ENCODE assay signal across 21 mouse cellular contexts in genomic region chr6:124406326-124406725, GRCm38 (mm10). TPM values are rescaled to one million over a fixed set of nuclear protein-coding genes. Genes with fewer than 3 reads are reported as not detected.
DNase-seq lines count a peak whose midpoint lies in the region; ATAC-seq and TF ChIP-seq lines count a peak whose summit lies in the region.
"Had no signal": no experiment of that assay in that cellular context is flagged by ENCODE, and none has a peak within 500 bp of the region (broad histone marks: within the 10 kb centered on the region; RNA-seq: fewer than 3 reads in every experiment).

No protein-coding gene starts in this region.

- peaks cover 58% of the 10 kb centered on the region for H3K36me3 ChIP-seq in kidney, embryonic 14.5 days (ENCODE audit: control insufficient read depth, insufficient read depth, low read length)
- H3K36me3 ChIP-seq in liver, adult 2 months (ENCODE audit: control insufficient read depth, insufficient read depth, low read length): peaks cover 49% of the 10 kb centered on the region
- peaks cover 19% of the 10 kb centered on the region for H3K36me3 ChIP-seq in liver, embryonic 11.5 days (ENCODE audit: control insufficient read depth, insufficient read depth, low read length)
- H3K36me3 ChIP-seq in intestine, embryonic 15.5 days: peaks cover 23% of the 10 kb centered on the region
- peaks cover 63% of the 10 kb centered on the region for H3K36me3 ChIP-seq in intestine, postnatal 0 days (ENCODE audit: control insufficient read depth, insufficient read depth)

- H3K4me1 ChIP-seq in kidney, embryonic 14.5 days (ENCODE audit: control insufficient read depth, insufficient read depth, low read length): no peaks in the 10 kb centered on the region
- peaks cover 7% of the 10 kb centered on the region; the same call in 1 of the 2 replicates for H3K4me1 ChIP-seq in liver, adult 2 months (ENCODE audit: control insufficient read depth, insufficient read depth, low read length)
- no peaks in the 10 kb centered on the region for H3K4me1 ChIP-seq in liver, embryonic 11.5 days (replicated peaks; ENCODE audit: control insufficient read depth, insufficient read depth, low read length)
- no peaks in the 10 kb centered on the region for H3K4me1 ChIP-seq in intestine, embryonic 15.5 days (replicated peaks)
- H3K4me1 ChIP-seq in intestine, postnatal 0 days (replicated peaks; ENCODE audit: control insufficient read depth, insufficient read depth, low read length): no peaks in the 10 kb centered on the region
- H3K4me1 ChIP-seq: forebrain, embryonic 12.5 days had no signal

- TF ChIP-seq CTCF in liver, adult 2 months (IDR thresholded peaks at IDR 0.05; ENCODE audit: low read depth, low read length): no peak
- no peak for TF ChIP-seq CTCF in intestine, postnatal 0 days (IDR thresholded peaks at IDR 0.05; ENCODE audit: low read depth)

- H3K4me2 ChIP-seq in kidney, embryonic 14.5 days (replicated peaks; ENCODE audit: low read depth, low read length): no peak overlapping the region
- no peak overlapping the region for H3K4me2 ChIP-seq in liver, embryonic 11.5 days
- no peak overlapping the region for H3K4me2 ChIP-seq in intestine, embryonic 15.5 days (replicated peaks)
- H3K4me2 ChIP-seq in intestine, postnatal 0 days (replicated peaks; ENCODE audit: low read depth): no peak overlapping the region
- H3K4me2 ChIP-seq: embryonic facial prominence, embryonic 13.5 days; forebrain, embryonic 12.5 days; heart, embryonic 13.5 days had no signal

- intact Hi-C loops in gastrocnemius, postnatal 36 days (cut with DNase I): no loop called here

- no peak for ATAC-seq in kidney, embryonic 14.5 days (ENCODE audit: low FRiP score, low TSS enrichment)
- ATAC-seq in liver, embryonic 11.5 days (replicated peaks; ENCODE audit: low FRiP score): no peak
- ATAC-seq in intestine, embryonic 15.5 days: peak; percentile 48; the same call in 1 of the 2 replicates
- peak; percentile 42; the same call in 1 of the 2 replicates for ATAC-seq in intestine, postnatal 0 days
- ATAC-seq: activated CD4-positive, CD25-positive, alpha-beta regulatory T cell, adult 4 months; forebrain, embryonic 16.5 days; Patski had no signal

- 97% methylated on average over 10 of the region's 10 CpGs for WGBS in kidney, embryonic 14.5 days
- 26% methylated on average over 10 of the region's 10 CpGs for WGBS in liver, adult 2 months
- 92% methylated on average over 10 of the region's 10 CpGs for WGBS in liver, embryonic 11.5 days
- 90% methylated on average over 10 of the region's 10 CpGs for WGBS in intestine, embryonic 15.5 days
- 74% methylated on average over 10 of the region's 10 CpGs for WGBS in intestine, postnatal 0 days

- H3K79me2 ChIP-seq in liver, adult 2 months (ENCODE audit: control insufficient read depth, insufficient read depth, low read length): no peaks in the 10 kb centered on the region

- no peak for TF ChIP-seq POLR2A in liver, adult 2 months (IDR thresholded peaks at IDR 0.05; ENCODE audit: extremely low read depth, insufficient read depth, low read length)

- DNase-seq in kidney, adult 18-20 months: peak; percentile 33
- peak; percentile 90 for DNase-seq in liver, adult 2 months (ENCODE audit: extremely low read depth, low read depth, low spot score)
- no peak for DNase-seq in liver, embryonic 11.5 days (ENCODE audit: low spot score)
- DNase-seq in cerebellum, adult 11-12 months: no peak
- no peak for DNase-seq in gastrocnemius, postnatal 36 days
- DNase-seq: adrenal gland, postnatal 14 days; cerebellum, adult 18-20 months; cerebellum, adult 9-11 months; cerebellum, postnatal 36 days; gastrocnemius, postnatal 10 days; heart, postnatal 36 days had no signal

- no peak overlapping the region for H3K27ac ChIP-seq in kidney, embryonic 14.5 days (ENCODE audit: low read depth, low read length)
- H3K27ac ChIP-seq in liver, adult 2 months (replicated peaks; ENCODE audit: insufficient read depth, low read depth, low read length): peak overlapping the region; percentile 93
- no peak overlapping the region for H3K27ac ChIP-seq in liver, embryonic 11.5 days (ENCODE audit: low read depth, low read length)
- no peak overlapping the region for H3K27ac ChIP-seq in intestine, embryonic 15.5 days
- no peak overlapping the region for H3K27ac ChIP-seq in intestine, postnatal 0 days (ENCODE audit: low read depth, low read length)
- H3K27ac ChIP-seq: embryonic facial prominence, embryonic 13.5 days; forebrain, embryonic 12.5 days; heart, embryonic 13.5 days had no signal

- no peaks in the 10 kb centered on the region for H3K9me3 ChIP-seq in kidney, embryonic 14.5 days (ENCODE audit: control insufficient read depth, low read length)
- no peaks in the 10 kb centered on the region for H3K9me3 ChIP-seq in liver, embryonic 11.5 days (ENCODE audit: control insufficient read depth, low read length)
- H3K9me3 ChIP-seq in intestine, embryonic 15.5 days: no peaks in the 10 kb centered on the region
- no peaks in the 10 kb centered on the region for H3K9me3 ChIP-seq in intestine, postnatal 0 days (ENCODE audit: control insufficient read depth)
- H3K9me3 ChIP-seq: embryonic facial prominence, embryonic 13.5 days; forebrain, embryonic 12.5 days; heart, embryonic 13.5 days had no signal

- H3K9ac ChIP-seq in kidney, embryonic 14.5 days (ENCODE audit: low read depth, low read length): no peak overlapping the region
- peak overlapping the region; percentile 41 for H3K9ac ChIP-seq in liver, adult 2 months (ENCODE audit: low read depth, low read length)
- no peak overlapping the region for H3K9ac ChIP-seq in liver, embryonic 11.5 days (ENCODE audit: low read depth, low read length)
- H3K9ac ChIP-seq in intestine, embryonic 15.5 days: no peak overlapping the region
- H3K9ac ChIP-seq in intestine, postnatal 0 days (ENCODE audit: low read depth, low read length): no peak overlapping the region
- H3K9ac ChIP-seq: embryonic facial prominence, embryonic 13.5 days; forebrain, embryonic 12.5 days; heart, embryonic 13.5 days had no signal

- no peaks in the 10 kb centered on the region for H3K27me3 ChIP-seq in kidney, embryonic 14.5 days (ENCODE audit: control insufficient read depth, insufficient read depth, low read length)
- H3K27me3 ChIP-seq in liver, adult 2 months (ENCODE audit: control insufficient read depth, insufficient read depth, low read length): no peaks in the 10 kb centered on the region
- no peaks in the 10 kb centered on the region for H3K27me3 ChIP-seq in liver, embryonic 11.5 days (replicated peaks; ENCODE audit: control insufficient read depth, insufficient read depth, low read length)
- H3K27me3 ChIP-seq in intestine, embryonic 15.5 days (replicated peaks): no peaks in the 10 kb centered on the region
- no peaks in the 10 kb centered on the region for H3K27me3 ChIP-seq in intestine, postnatal 0 days (replicated peaks; ENCODE audit: control insufficient read depth, insufficient read depth, low read length)
- H3K27me3 ChIP-seq: CH12.LX; embryonic facial prominence, embryonic 13.5 days; forebrain, embryonic 12.5 days; heart, embryonic 13.5 days; Patski had no signal

- H3K4me3 ChIP-seq in kidney, embryonic 14.5 days (ENCODE audit: low read length): no peak overlapping the region
- no peak overlapping the region for H3K4me3 ChIP-seq in liver, adult 2 months (ENCODE audit: insufficient read depth, low read depth, low read length)
- H3K4me3 ChIP-seq in liver, embryonic 11.5 days (ENCODE audit: low read depth, low read length): no peak overlapping the region
- H3K4me3 ChIP-seq in intestine, embryonic 15.5 days (replicated peaks): no peak overlapping the region
- no peak overlapping the region for H3K4me3 ChIP-seq in intestine, postnatal 0 days (ENCODE audit: low read depth, low read length)
- H3K4me3 ChIP-seq: embryonic facial prominence, embryonic 13.5 days; forebrain, embryonic 12.5 days; heart, embryonic 13.5 days had no signal

RNA-seq across cellular contexts. Expression of gene Pex5, which starts 8.5 kb away (rescaled TPM):
- polyA plus RNA-seq in kidney, embryonic 14.5 days (2014; fragmentation: Nextera tagmentation; extraction: Ambion mirVana): 26.8 and 35.3 TPM in 2 replicates
- total RNA-seq in liver, adult 2 months (2014; rRNA removed): 73.7 and 88.4 TPM in 2 replicates
- polyA plus RNA-seq in liver, adult 2 months (2012; rRNA removed): 79.3 and 86.3 TPM in 2 replicates
- 39.6 and 41.2 TPM in 2 replicates for polyA plus RNA-seq in liver, embryonic 11.5 days (2014; fragmentation: Nextera tagmentation; extraction: Ambion mirVana)
- 41.3 and 41.8 TPM in 2 replicates for polyA plus RNA-seq in intestine, embryonic 15.5 days (2015; fragmentation: Nextera tagmentation; extraction: Ambion mirVana)
- polyA plus RNA-seq in intestine, postnatal 0 days (2015; fragmentation: Nextera tagmentation; extraction: Ambion mirVana): 30.1 and 33.6 TPM in 2 replicates
- total RNA-seq in gastrocnemius, postnatal 36 days (2021): 10 to 100 TPM; 21.1 to 22.0 TPM

RNA-seq across cellular contexts. Expression of gene Clstn3, which starts 58.3 kb away (rescaled TPM):
- polyA plus RNA-seq in kidney, embryonic 14.5 days (2014; fragmentation: Nextera tagmentation; extraction: Ambion mirVana): 2.8 TPM in 2 replicates
- 1.6 and 2.7 TPM in 2 replicates for total RNA-seq in liver, adult 2 months (2014; rRNA removed)
- 4.1 and 4.4 TPM in 2 replicates for polyA plus RNA-seq in liver, adult 2 months (2012; rRNA removed)
- polyA plus RNA-seq in liver, embryonic 11.5 days (2014; fragmentation: Nextera tagmentation; extraction: Ambion mirVana): 6.1 and 7.6 TPM in 2 replicates
- polyA plus RNA-seq in intestine, embryonic 15.5 days (2015; fragmentation: Nextera tagmentation; extraction: Ambion mirVana): 4.7 and 5.4 TPM in 2 replicates
- polyA plus RNA-seq in intestine, postnatal 0 days (2015; fragmentation: Nextera tagmentation; extraction: Ambion mirVana): 2.7 and 3.4 TPM in 2 replicates
- 1 to 10 TPM in 1 of 2 experiments, under 1 TPM in 1; 0.66 to 1.0 TPM for total RNA-seq in gastrocnemius, postnatal 36 days (2021)
- polyA plus RNA-seq: activated CD4-positive, CD25-positive, alpha-beta regulatory T cell, adult 4 months had no signal

Comparison
In these comparisons a context has a peak if more than half of its experiments do, and no peak if none do; other contexts are left out.
1. DNase-seq: peak in kidney, adult 18-20 months (single experiment) and liver, adult 2 months (single experiment); none in liver, embryonic 11.5 days (single experiment), cerebellum, adult 11-12 months (single experiment) and gastrocnemius, postnatal 36 days (0 of 2).
2. ATAC-seq: peak in intestine, embryonic 15.5 days (single experiment) and intestine, postnatal 0 days (single experiment); none in kidney, embryonic 14.5 days (single experiment) and liver, embryonic 11.5 days (single experiment).